Mouse (Mus musculus) liver, postnatal 0 days (tissue): Measurements from ENCODE around the gene Gm21822.
"Not testable (repeated sequence)": the region's sequence is repeated elsewhere in the genome, so short reads cannot be mapped to it uniquely, and the experiment has no call there.

Experiments used
- CTCF ChIP-seq: sonication (generic); IDR thresholded peaks from 2 replicates; pipeline ENCODE4 v1.5.1; 2016; ENCODE audit warnings: antibody characterized with exemption, low read depth
- EP300 ChIP-seq: IDR thresholded peaks from 2 replicates; pipeline ENCODE4 v1.6.1; 2016; ENCODE audit warnings: antibody characterized with exemption, low read depth, mild to moderate bottlenecking

- TF ChIP-seq CTCF, EP300: not testable (repeated sequence)
Measured at GRCm38 (mm10) chrY:18654182-18654581, at the start of gene Gm21822.
